Mouse (Mus musculus) c-Kit-positive CD71-negative TER-119-negative erythroid progenitor cells, embryonic 14.5 days (primary cell): Measurements from ENCODE around the gene Rasl12.

Experiments
- DNase-seq: peaks from one replicate; pipeline ENCODE4 v3.0.0-alpha.2; 2013; ENCODE audit warnings: low read depth

Rasl12 gene

GRCm38 (mm10) chr9:65392638-65393364 lies 5.5 kb upstream of the Rasl12 start:
- DNase-seq = peak; percentile 70

- DNase-seq = no peak
Measured at GRCm38 (mm10) chr9:65393606-65394005, 4.7 kb upstream of the Rasl12 start.

- no peak for DNase-seq
Measured at GRCm38 (mm10) chr9:65394360-65394759, 3.9 kb upstream of the Rasl12 start.

DNA sequence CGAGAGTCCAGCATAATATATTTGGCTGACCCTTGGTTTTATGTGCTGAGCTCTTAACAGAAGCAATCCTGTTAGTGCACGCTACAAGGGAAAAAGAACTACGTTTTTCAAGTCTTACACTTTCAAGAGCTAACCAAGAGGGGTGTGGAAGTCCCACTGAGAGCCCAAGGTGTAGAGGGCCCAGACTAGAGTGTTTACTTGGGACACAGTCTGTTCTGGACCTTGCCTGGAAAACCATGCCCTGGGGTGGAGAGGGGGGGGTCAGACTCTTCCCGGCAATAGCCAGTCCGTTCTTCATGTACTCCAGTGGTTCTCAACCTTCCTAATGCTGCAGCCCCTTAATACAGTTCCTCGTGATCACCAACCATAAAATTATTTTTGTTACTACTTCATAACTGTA lies 1.6 kb downstream of the Rasl12 start:
- DNase-seq = no peak

GRCm38 (mm10) chr9:65404331-65405183 lies 6.3 kb downstream of the Rasl12 start:
- no peak for DNase-seq

- DNase-seq = no peak
Measured at GRCm38 (mm10) chr9:65405184-65405449, 6.8 kb downstream of the Rasl12 start.

- DNase-seq = no peak
Measured at GRCm38 (mm10) chr9:65407327-65407726, 9.0 kb downstream of the Rasl12 start.

DNA sequence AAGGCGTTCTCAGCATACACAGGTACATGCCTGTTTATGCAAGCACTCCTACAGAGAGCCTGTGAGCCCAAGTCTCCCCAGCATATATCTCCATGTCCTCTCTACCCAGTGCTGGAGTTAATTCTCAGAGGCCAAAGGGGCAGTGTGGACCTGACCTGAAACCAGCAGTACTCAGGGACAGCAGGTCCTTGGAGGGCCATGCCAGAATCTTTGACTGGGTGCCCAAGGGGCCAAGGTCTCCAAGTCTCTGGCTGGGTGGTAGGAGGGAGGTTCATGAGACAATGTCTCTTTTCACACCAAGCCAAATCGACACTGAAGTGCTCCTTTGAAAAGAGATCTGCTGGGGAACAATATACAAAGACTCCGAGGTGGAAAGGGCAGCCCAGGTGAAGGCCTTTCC lies 9.6 kb downstream of the Rasl12 start:
- no peak for DNase-seq

DNA sequence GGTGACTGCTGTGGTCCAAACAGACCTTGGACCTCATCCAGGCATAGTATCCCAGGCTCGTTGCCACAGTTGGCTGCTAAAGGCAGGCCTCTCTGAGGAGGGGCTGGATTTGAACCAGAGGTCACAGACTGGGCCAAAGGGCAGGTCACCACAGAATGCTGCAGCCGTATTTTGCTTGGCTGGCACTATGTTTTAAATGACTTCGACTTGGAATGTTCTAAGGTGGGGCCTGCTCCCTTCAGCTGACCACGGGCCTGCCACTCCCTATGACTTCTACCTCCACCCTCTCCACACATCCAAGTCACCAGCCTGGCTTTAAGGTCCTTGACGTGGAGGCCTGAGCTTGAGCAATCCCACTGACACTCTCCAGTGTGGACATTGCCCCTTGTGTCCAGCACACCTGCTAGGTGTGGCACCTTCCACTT lies 10.6 kb downstream of the Rasl12 start:
- DNase-seq = no peak

DNA sequence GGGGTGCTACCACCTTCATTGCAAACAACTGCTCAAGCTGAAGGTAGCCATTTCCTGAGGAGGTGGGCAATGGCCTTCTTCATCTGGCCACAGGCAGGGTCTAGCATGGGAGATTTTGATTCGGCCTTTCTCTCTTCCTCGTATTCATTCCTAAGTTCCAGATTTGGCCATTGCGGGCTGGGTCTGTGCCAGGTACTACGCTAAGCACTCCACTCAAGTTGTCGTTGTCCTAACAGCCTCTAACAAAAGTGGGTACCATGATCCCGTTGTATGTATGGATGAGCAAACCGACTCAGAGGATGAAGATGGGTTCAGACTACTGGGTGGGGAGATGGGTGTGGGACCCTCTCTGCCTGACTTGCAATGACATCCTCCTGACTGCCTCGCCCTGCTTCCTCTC lies 12.1 kb downstream of the Rasl12 start:
- DNase-seq = no peak

DNA sequence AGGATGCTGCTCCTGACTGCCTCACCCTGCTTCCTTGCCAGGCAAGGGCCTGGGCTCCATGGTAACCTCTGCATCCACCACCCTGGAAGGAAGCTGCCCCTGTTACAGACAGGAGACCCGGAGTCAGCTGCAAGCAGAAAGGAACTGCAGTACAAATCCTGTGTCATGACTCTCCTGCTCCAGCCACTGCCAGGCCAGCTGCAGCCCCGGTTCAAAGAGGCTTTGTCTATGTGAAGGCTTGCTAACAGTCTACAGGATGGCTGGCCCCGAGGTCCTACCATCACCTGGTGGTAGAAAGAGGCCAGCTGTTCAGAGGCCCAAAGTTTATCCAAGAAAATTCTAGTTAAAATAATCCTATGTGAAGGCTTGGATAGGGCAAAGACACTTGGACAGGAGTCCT lies 13.0 kb downstream of the Rasl12 start:
- no peak for DNase-seq

GRCm38 (mm10) chr9:65417738-65418137 lies 19.4 kb downstream of the Rasl12 start:
- no peak for DNase-seq

DNA sequence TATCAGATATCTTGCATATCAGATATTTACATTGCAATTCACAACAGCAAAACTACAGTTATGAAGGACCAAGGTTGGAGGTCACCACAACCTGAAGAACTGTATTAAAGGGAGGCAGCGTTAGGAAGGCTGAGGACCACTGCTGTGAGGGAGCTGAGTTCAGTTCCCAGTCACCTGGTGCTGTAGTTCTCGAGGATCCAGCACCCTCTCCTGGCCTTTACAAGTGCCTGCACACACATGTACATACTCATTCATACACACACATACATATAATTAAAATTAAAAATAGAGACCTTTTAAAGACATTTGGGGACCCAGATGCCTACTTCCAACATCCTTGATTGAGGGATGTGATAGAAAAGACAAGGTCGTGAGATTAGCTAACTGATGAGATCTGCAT lies 21.3 kb downstream of the Rasl12 start:
- DNase-seq = no peak

- no peak for DNase-seq
Measured at GRCm38 (mm10) chr9:65422760-65423501, 24.6 kb downstream of the Rasl12 start, which contains the start of gene Slc51b. TSS of gene Slc51b (minus strand) at chr9:65422955.

- DNase-seq = no peak
Measured at GRCm38 (mm10) chr9:65424393-65424792, 26.1 kb downstream of the Rasl12 start.

DNA sequence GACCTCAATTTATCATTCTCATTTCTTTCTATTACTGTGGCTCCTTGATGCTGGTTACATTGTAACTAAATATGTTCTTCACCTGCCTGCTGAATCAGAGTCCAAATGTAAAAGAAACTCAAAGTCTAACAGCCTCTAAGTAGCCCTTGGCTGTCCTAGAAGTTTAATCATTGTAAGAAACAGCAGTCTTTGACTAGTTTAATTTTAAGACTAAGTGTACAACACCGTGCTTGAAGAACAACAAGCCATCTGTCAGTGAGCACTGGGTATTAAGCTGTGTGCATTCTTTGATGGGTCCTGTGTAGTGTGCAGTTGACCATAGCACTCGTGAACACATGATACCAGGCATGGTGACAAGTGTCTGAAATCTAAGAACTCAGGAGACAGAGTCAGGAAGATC lies 29.2 kb downstream of the Rasl12 start:
- no peak for DNase-seq

DNA sequence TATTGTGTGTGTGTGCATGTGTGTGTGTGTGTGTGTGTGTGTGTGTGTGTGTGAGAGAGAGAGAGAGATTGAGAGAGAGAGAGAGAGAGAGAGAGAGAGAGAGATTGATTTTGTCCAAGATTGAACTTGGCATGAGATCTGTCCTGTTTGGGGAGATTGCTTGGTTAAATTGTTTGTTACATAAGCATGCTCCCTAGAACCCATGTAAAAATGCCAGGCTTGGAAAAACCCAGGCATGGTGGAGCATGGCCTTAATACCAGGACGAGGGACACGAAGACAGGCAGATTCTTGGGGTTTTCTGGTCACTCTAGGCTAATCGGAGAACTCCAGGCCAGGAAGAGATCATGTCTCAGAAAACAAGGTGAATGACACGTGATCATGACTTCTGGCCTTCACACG lies 29.7 kb downstream of the Rasl12 start:
- no peak for DNase-seq

GRCm38 (mm10) chr9:65430401-65430800 lies 32.1 kb downstream of the Rasl12 start:
- no peak for DNase-seq

GRCm38 (mm10) chr9:65430921-65431320 lies 32.6 kb downstream of the Rasl12 start:
- no peak for DNase-seq

- DNase-seq = peak; percentile 83
Measured at GRCm38 (mm10) chr9:65432236-65432635, 33.9 kb downstream of the Rasl12 start.

- peak; percentile 61 for DNase-seq
Measured at GRCm38 (mm10) chr9:65434140-65434539, 35.8 kb downstream of the Rasl12 start.

GRCm38 (mm10) chr9:65435211-65435610 lies 36.9 kb downstream of the Rasl12 start:
- no peak for DNase-seq
